Mouse (Mus musculus): ENCODE data around the gene Ppid.
"Not testable (repeated sequence)": the region's sequence is repeated elsewhere in the genome, so short reads cannot be mapped to it uniquely, and the experiment has no call there.

The Ppid gene

DNA sequence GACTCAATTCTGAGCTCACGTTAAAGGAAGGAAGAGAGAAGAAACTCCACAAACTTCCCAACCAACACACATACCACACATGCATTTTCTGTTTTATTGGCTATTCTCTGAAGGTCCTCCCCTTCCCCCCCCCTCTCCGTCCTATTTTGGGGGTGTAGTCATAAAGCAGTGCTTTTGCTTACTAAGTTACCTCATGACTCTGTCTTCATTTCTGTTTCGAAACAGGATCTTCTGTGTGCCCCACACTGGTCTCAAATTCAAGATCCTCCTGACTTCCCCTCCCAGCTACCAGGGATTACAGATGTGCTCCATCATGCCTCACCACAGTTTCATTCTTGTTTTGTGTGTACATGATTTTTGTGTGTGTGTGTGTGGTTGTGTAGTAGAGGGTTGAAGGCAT, 18.7 kb upstream of the Ppid start:
- in situ Hi-C loops (cut with MboI, MseI): no loop called here

DNA sequence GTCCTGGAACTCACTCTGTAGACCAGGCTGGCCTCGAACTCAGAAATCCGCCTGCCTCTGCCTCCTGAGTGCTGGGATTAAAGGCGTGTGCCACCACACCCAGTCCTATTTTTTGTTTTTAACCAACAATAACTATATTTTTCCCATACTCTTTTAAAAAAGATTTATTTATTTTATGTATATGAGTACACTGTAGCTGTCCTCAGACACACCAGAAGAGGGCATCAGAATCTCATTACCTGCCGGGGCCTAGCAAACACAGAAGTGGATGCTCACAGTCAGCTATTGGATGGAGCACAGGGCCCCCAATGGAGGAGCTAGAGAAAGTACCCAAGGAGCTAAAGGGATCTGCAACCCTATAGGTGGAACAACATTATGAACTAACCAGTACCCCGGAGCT, 17.8 kb upstream of the Ppid start:
- in situ Hi-C loops (cut with MboI, MseI): not testable (repeated sequence)

DNA sequence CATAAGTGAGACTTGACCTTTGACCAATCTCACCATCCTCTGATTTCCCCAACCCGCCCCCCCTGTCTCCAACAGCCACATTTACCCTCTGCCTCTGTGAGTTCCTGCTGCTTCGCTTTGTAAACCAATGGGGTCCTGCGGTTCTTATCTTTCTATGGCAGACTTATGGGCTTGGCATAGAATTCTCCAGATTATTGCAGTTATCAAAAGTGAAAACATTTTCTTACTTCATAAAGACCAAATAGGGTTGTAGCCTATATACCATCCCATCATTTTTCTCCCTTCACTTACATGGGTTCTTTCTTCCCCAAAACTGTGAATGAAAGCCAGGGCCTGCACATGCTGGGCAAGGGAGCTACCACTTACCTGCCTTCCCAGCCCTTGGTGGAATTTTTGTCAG, 16.8 kb upstream of the Ppid start:
- in situ Hi-C loops (cut with MboI, MseI): no loop called here

DNA sequence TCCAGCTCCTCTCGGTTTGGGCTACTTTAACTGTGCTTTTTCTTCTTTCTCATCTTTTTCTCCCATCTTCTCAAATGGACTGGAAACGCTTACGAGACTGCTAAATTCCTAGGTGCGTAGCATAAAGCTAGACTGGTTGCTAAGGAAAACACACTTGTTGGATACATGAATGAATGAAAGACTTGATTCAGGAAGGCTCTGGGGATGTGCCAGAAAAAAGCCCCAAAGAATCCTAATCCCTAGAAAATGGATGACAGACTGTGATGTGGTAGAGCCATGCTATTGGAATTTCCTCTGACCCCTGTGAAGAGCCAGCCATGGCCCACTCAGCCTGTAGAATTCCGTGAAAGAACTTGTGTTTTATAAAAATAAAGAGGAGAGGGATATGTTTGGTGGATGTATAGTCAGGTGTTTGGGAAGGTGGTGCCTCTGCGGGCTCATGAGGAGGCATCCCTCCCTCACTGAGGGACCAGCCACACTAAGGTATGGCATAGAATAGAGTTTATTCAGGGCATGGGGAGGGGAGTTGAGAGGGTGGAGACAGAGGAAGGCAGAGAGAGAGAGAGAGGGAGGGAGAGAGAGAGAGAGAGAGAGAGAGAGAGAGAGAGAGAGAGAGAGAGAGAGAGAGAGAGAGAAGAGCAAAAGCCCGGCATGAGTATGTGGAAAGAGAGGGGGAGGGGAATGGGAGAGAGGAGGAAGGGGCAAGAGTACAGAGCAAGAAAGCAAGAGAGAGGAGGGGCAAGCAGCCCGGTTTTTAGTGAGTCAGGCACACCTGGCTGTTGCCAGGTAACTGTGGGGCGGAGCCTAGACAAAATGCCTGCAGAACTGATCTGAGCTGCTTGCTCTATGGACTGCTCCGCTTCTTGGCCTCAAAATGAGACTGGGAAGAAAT, 15.3 kb upstream of the Ppid start:
- in situ Hi-C loops (cut with MboI, MseI): loop anchor here (25.0 kb wide), 1 partner anchor 614 kb away; no protein-coding TSS in a partner anchor

DNA sequence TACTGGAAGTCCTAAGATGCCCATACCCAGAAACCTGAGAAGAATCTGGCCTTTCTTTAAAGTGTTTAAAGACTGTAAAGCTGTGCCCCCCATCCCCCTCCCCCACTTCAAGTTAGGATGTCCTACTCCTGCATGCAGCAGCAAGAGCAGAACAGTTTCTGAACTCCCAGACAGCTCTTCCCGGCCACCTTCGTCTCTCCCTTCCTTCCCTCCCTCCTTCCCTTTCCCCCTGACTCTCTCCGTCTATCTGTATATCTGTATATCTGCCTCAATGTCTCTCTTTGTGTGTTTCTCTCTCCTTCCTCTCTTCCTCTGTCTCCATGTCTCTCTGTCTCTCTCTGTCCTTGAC, 14.7 kb upstream of the Ppid start:
- in situ Hi-C loops (cut with MboI, MseI): loop anchor here (25.0 kb wide), 1 partner anchor 614 kb away; no protein-coding TSS in a partner anchor

DNA sequence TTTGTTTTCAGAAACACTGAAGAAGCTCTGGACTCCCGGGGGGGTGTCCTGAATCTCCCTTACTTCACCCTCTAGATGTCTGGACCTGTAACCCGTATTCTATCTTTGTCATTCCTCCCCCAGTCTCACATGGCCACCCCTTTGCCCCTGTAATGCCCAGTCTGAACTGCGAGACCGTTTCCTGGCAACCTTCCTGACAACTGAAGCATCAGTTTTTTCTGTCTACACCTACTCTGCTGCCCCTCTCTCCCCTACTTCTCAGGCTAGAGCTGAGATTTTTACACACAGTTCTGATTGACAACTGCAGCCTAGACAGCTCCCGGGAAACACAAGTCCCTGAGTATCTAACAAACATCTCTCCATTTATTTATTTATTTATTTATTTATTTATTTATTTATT, 14.3 kb upstream of the Ppid start:
- in situ Hi-C loops (cut with MboI, MseI): loop anchor here (25.0 kb wide), 1 partner anchor 615 kb away; no protein-coding TSS in a partner anchor

DNA sequence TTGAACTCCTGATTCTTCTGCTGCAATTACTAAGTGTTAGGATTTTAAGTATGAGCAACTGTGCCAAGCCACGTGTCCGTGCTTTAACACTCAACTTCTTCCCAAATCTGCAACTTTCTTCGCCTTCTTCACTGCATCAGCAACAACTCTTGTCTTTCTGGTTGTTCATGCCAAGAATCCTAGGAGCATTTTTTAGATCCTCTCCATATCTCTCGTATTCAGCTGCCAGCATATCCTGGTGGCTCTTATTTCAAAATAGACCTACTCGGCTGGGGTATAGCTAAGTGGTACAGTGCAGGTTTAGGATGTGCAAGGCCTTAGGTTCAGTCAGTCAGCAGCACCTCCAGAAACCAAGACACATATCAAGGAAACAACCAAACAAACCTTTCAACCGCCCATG, 13.5 kb upstream of the Ppid start:
- in situ Hi-C loops (cut with MboI, MseI): loop anchor here (25.0 kb wide), 1 partner anchor 615 kb away; no protein-coding TSS in a partner anchor

DNA sequence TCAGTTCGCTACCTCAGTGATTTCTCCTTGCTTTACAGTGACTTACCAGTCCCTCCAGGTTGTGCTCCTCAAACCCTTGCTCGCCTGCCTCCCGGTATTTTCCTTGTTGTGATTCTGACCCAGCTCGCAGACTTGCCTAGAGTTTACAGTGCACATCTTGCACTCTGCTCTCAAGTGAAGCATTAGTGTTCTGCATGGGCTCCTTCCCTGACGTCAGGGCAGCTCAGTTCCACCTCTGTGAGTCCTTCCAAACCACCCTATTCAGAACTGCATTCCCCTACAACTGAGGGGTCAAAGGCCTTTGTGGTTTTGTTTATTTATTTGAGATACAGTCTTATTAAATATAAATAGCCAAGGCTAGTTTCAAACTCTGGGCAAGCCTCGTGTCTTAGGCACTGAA, 13.0 kb upstream of the Ppid start:
- in situ Hi-C loops (cut with MboI, MseI): loop anchor here (25.0 kb wide), 1 partner anchor 616 kb away; no protein-coding TSS in a partner anchor

DNA sequence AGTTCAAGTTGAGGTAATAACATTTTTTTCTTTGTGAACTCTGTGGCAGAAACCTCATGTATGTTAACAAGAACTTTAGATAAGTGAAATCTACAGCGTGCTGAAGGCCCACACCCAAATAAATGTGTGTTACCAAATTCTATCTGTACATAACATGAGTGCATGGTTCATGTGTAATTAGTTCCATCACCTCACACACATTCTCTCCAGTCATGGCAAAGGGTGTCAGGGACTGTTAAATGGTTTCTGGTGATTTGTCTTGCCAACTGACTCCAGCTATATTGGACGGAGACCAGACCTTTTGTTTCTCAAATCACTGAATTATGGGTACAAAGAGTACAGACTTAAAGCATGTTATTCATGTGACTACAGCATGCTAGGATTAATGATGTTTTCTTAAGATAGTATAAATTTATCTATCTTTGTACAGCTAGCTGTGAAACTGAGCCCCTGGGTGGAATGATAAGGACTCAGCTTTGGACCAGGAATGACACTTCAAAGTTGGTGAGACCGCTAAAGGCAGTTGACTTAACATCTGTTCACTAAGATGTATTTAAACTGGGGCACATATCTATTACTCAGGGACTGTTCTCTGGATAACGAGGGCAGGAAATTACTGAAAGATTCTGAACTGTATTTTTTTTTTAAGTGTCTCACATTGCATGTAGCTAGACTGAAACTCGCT, 11.1 kb upstream of the Ppid start:
- in situ Hi-C loops (cut with MboI, MseI): loop anchor here (10.0 to 25.0 kb wide), 3 partner anchors 135 to 618 kb away; no protein-coding TSS in a partner anchor

DNA sequence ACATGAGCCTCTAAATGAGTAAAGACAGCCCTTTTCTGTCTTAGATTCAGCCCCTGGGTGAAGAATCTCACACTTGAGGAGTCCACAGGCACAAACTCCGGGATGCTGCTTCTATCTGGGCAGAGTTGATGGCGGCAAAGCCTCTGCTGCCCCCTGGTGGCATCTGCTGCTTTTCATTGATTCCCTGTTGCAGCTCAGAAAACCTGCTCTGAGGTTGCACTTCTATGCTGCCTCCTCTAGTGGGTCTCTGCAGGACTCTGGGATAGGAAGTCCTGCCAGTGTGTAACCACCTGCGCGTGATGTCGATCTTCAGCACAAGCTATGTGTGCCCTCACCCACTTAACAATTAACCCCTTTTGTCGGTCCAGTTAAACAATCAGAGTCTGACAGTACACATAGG, 4.3 kb upstream of the Ppid start:
- in situ Hi-C loops (cut with MboI, MseI): loop anchor here (10.0 to 25.0 kb wide), 3 partner anchors 142 to 625 kb away; no protein-coding TSS in a partner anchor

DNA sequence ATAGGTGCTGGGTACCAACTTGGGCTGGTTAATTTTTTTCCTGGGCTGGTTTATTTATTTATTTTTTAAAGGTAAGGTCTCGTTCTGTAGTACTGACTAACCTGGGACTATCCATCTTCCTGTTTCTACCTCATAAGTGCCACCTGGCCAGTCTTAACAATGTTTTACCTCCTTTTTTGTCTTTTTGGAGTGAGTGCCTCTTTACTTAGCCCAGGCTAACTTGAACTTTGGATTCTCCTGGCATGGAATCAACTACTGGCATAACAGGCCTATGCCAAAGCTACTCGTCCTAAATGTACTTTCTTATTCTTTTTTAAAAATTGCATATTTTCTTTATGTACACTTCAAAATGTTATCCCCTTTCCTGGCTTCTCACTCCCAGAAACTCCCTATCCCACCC, 1.5 kb upstream of the Ppid start:
- in situ Hi-C loops (cut with MboI, MseI): loop anchor here (10.0 to 25.0 kb wide), 3 partner anchors 145 to 627 kb away; no protein-coding TSS in a partner anchor

DNA sequence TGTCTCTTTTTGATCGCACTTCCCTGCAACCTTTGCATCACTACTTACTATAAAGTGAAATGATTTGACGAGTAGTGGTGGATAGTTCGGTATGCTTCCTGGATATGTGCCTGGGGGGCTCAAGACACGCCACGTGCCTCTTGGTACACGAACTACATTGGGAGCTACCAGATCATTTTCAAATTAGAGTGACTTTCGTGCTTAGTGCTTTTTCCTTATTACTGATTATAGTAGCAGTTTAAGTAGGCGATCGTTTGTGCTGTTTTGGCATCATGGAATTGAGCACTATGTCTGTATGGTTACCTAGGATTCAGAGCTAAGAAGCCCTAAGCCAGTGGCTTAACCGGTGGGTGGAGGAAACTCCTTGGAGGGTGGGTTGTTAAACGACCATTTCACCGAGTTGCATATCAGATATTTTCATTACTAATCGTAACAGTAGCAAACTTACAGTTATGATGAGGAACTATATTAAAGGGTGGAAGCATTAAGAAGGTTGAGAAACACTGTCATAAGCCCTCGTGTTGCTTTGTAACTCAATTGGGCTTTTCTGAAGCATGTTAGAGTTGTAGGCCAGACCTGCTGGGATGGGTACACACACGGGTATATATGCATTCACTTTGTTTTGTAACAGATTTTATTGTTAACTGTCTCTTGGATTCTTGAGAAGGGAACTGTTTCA, 790 bp downstream of the Ppid start:
- in situ Hi-C loops (cut with MboI, MseI): loop anchor here (25.0 kb wide), 1 partner anchor 630 kb away; no protein-coding TSS in a partner anchor

DNA sequence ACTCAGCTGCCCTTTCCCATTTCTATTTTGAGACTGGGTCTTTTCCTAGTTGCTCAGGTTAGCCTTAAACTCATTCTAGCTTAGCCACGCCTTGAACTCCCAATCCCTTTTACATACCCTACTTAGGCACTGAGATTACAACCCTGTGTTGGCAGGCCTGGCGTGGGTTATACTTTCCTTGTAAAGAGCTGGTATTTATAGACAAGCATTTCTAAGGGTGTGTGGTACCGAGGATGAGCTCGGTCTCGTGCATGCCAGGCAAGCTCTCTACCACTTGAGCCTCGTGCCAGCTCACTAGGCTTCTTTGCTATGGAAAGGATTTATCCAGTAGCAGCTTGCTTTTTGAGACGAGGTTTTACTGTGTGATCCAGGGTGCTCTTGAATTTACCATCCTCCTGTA, 4.3 kb downstream of the Ppid start:
- in situ Hi-C loops (cut with MboI, MseI): loop anchor here (25.0 kb wide), 1 partner anchor 633 kb away; no protein-coding TSS in a partner anchor

DNA sequence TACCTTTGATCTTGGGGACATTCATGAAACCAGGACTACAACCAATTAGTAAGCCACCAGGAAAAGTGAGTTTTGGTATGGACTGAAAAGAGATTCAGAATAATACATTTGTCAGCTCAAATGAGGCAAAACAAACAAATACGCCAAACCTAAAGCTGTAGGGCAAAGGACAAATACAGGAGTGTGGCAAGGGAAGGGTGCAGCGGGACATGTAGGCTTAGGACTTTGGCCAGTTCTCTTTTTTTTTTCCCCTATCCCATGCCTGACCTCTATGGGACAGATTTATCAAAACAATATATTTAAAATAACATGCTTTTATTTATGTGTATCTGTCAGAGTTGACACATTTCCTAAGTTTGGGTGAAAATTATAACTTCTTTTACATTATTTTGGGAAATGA, 18.7 kb downstream of the Ppid start:
- in situ Hi-C loops (cut with MboI, MseI): no loop called here

DNA sequence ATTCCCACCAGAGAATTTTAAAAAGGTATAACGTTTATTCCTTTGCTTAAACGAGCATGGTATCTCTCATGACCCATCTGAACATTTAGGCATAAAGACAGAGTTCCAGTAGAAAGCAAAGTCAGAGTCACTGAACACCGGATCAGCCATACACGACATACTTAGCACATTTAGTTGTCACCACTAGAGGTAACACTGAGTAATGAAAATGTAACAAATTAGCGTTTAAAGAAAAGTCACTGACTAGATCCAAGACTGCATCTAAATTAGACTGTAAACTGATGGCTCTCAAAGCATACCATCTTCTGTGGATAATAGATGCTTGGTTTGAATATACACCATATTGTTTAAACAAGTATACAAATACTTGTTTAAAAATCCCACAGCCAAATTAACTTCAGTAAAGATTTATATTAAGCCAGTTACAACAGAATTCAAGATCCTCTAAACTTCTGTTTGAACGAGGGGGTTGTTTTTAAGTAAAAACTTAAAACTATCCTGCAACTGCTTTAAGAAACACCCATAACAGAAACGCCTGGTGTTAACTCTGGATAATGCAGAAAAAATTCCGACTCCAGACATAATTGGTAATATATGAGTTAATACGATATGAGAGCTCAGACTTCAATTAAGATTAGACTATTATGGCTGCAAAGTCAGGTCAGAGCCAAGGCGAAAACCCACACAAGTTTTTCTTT, 36.5 kb downstream of the Ppid start:
- in situ Hi-C loops (cut with MboI, MseI): no loop called here

DNA sequence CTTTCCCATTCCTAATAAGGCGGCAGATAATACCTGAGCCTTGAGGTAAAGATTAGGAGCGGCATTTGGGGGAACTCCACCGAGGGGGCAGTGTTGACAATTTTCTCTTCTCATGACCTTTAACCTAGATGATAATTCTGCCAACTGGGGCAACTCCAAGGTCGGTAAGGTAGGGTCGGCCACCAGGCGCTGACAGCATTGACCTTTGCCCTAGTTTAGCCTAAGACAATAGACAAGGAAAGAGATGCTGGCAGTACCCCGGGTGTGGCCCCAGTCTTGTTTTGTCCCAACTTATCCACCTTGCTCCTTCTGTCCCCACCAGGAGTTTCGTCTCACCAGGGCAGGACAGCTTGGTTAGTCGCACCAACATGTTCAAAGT, 37.0 kb downstream of the Ppid start:
- in situ Hi-C loops (cut with MboI, MseI): no loop called here

DNA sequence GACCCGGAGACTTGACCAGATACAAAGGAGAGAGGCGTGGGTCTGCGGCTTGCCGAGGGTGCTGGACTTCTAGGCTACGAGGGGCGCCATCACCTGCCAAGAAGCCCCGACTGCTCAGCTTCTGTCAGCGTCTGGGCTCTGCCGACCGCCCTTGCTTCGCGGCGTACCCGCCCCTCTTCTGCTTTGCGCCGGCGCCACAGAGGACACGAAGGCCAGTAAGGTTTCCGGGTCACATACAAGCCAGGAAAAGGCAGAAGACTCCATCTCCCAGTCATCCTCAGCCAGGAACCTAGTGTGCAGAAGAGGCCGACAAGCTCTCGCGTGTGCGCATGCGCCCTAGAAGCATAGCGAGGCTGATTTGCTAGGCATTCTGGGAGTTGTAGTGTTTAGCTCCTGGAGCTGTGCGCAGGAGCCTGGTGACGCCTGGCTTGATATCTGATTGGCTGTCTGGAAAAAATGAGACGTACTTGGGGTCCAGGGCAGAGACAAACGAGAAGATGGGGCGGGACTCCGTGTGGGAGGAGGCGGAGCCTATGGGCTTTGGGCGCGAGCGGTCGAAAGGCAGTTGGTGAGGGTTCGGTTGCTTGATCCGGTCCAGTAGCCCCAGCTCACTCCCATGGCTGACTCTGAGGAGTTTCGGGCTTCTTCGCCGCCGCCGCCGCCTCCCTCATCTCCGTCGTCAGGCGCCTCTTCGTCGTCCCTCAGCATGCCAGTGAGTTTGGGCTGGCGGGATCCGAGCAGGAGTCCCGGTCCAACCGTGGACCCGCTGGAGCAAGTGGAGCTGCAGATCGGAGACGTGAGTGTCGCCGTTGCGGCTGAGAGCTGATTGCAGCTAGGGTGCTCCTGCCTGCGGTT, 37.6 kb downstream of the Ppid start, which contains the start of gene 4930579G24Rik:
TSS of gene 4930579G24Rik (plus strand) at position 519 of the 855 bp plus-strand sequence.
- in situ Hi-C loops (cut with MboI, MseI): no loop called here

DNA sequence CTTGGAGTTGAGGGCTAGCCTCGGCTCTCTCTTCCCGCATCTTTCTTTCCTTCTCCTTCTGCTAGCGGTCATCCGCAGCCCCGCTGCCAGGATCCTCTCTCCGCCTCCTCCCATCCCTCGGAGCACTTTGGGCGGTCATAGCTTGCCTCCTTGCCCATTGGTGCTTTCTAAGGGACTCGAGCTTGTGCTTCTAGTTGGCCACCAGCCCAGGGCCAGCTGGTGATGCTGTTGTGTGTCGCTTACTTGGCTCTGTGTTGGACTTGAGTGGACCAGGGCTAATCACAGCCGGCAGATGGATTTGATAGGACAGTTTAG, 38.2 kb downstream of the Ppid start, which contains the start of gene Etfdh:
TSS of gene Etfdh (minus strand) at position 85 of the 315 bp plus-strand sequence.
- in situ Hi-C loops (cut with MboI, MseI): no loop called here

DNA sequence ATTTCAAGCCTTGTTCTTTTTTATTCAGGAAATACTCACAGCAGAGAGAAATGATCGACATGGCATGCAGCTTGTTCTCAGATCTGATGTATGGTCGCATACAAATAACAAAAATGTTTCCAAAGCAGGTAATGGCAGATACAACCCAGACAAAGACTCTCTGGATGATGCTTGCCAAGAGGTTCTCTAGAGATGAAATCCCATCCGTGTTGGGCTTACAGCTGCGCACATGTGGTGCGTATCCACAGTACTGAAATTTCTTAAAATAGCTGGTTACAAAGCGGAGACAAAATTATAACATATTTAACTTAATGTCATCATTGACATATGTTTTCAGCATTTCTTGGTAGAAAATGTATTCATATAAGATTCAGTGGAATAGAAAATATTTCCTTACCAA, 61.0 kb downstream of the Ppid start:
- in situ Hi-C loops (cut with MboI, MseI): no loop called here

All from T-helper 2 cell (primary cell).